12 mouse cellular contexts compared by ENCODE assay signal in the genomic region with DNA sequence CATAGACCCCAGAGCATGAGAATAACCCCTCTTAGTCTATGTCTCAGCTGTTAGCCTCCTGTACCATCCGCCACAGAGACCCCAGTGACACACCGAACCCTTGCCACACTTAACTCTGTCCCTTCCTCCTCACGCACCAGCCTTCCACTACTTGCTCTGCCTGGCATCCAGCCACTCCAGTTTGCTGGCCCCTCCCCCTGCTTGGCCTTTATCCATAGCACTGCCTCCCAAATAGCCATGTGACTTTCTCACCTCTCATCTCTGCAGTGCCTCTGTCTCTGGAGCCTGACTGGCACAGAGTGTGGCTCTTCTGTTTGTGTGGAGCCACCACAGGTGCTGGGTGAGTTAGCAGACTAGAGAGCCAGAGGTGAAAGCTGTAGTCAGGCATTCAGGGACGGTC. TPM values are rescaled to one million over a fixed set of nuclear protein-coding genes. Genes with fewer than 3 reads are reported as not detected.
DNase-seq lines count a peak whose midpoint lies in the region; ATAC-seq and TF ChIP-seq lines count a peak whose summit lies in the region.
"Had no signal": no experiment of that assay in that cellular context is flagged by ENCODE, and none has a peak within 500 bp of the region (broad histone marks: within the 10 kb centered on the region; RNA-seq: fewer than 3 reads in every experiment).

No protein-coding gene starts in this region.

- WGBS in heart, embryonic 12.5 days: 56% methylated on average over 4 of the region's 4 CpGs
- WGBS in lung, postnatal 0 days: 52% methylated on average over 4 of the region's 4 CpGs
- 90% methylated on average over 4 of the region's 4 CpGs for WGBS in forebrain, embryonic 11.5 days

- ATAC-seq in heart, embryonic 12.5 days (ENCODE audit: insufficient number of reproducible peaks, low FRiP score): no peak
- ATAC-seq in lung, postnatal 0 days: peak; percentile 29; the same call in 1 of the 2 replicates
- no peak for ATAC-seq in forebrain, embryonic 11.5 days (replicated peaks; ENCODE audit: low FRiP score)
- ATAC-seq: midbrain, embryonic 15.5 days had no signal

- H3K9ac ChIP-seq in heart, embryonic 12.5 days: 0 out of 2 replicates have a peak overlapping the region, but pooled peaks have one; percentile 20
- H3K9ac ChIP-seq in lung, postnatal 0 days (replicated peaks; ENCODE audit: low read depth): no peak overlapping the region
- H3K9ac ChIP-seq in forebrain, embryonic 11.5 days (ENCODE audit: low read length): no peak overlapping the region
- H3K9ac ChIP-seq: liver, embryonic 15.5 days; midbrain, embryonic 15.5 days had no signal

- H3K9me3 ChIP-seq in heart, embryonic 12.5 days (replicated peaks): no peaks in the 10 kb centered on the region
- H3K9me3 ChIP-seq in lung, postnatal 0 days (ENCODE audit: low read length): no peaks in the 10 kb centered on the region
- H3K9me3 ChIP-seq in forebrain, embryonic 11.5 days (ENCODE audit: control insufficient read depth, low read length): no peaks in the 10 kb centered on the region
- H3K9me3 ChIP-seq: hindbrain, embryonic 10.5 days; liver, embryonic 15.5 days; midbrain, embryonic 15.5 days had no signal

- no peaks in the 10 kb centered on the region for H3K27me3 ChIP-seq in heart, embryonic 12.5 days (replicated peaks)
- no peaks in the 10 kb centered on the region for H3K27me3 ChIP-seq in lung, postnatal 0 days (replicated peaks; ENCODE audit: insufficient read depth, low read length)
- H3K27me3 ChIP-seq in forebrain, embryonic 11.5 days (ENCODE audit: control insufficient read depth, insufficient read depth, low read length): no peaks in the 10 kb centered on the region
- H3K27me3 ChIP-seq: liver, embryonic 15.5 days; midbrain, embryonic 15.5 days had no signal

- intact Hi-C loops in heart, postnatal 10 days (cut with DNase I): no loop called here

- H3K4me3 ChIP-seq in heart, embryonic 12.5 days: no peak overlapping the region
- no peak overlapping the region for H3K4me3 ChIP-seq in lung, postnatal 0 days (ENCODE audit: low read depth, low read length)
- no peak overlapping the region for H3K4me3 ChIP-seq in forebrain, embryonic 11.5 days (ENCODE audit: low read depth, low read length)
- H3K4me3 ChIP-seq: hindbrain, embryonic 10.5 days; liver, embryonic 15.5 days; midbrain, embryonic 15.5 days had no signal

- H3K27ac ChIP-seq in heart, embryonic 12.5 days (ENCODE audit: poor library complexity, severe bottlenecking): no peak overlapping the region; the same call in 1 of the 2 replicates
- H3K27ac ChIP-seq in lung, postnatal 0 days (ENCODE audit: low read length): no peak overlapping the region
- no peak overlapping the region for H3K27ac ChIP-seq in forebrain, embryonic 11.5 days (ENCODE audit: low read depth, low read length)
- H3K27ac ChIP-seq: hindbrain, embryonic 10.5 days; kidney, postnatal 0 days; liver, embryonic 15.5 days; midbrain, embryonic 15.5 days had no signal

- peaks cover 70% of the 10 kb centered on the region for H3K36me3 ChIP-seq in heart, embryonic 12.5 days
- H3K36me3 ChIP-seq in lung, postnatal 0 days (ENCODE audit: insufficient read depth, low read length): peaks cover 47% of the 10 kb centered on the region
- H3K36me3 ChIP-seq in forebrain, embryonic 11.5 days (ENCODE audit: control insufficient read depth, insufficient read depth, low read length): peaks cover 7% of the 10 kb centered on the region; the same call in 1 of the 2 replicates

- no peak for TF ChIP-seq CTCF in lung, postnatal 0 days (IDR thresholded peaks at IDR 0.05)

- H3K4me2 ChIP-seq in heart, embryonic 12.5 days: no peak overlapping the region
- no peak overlapping the region for H3K4me2 ChIP-seq in lung, postnatal 0 days (replicated peaks; ENCODE audit: low read depth, low read length)
- H3K4me2 ChIP-seq in forebrain, embryonic 11.5 days (ENCODE audit: low read depth, low read length, severe bottlenecking): no peak overlapping the region
- H3K4me2 ChIP-seq: liver, embryonic 15.5 days; midbrain, embryonic 15.5 days had no signal

- TF ChIP-seq EP300 in lung, postnatal 0 days (IDR thresholded peaks at IDR 0.05): no peak

- H3K4me1 ChIP-seq in heart, embryonic 12.5 days (replicated peaks): peaks cover 33% of the 10 kb centered on the region
- H3K4me1 ChIP-seq in lung, postnatal 0 days (ENCODE audit: insufficient read depth, low read depth, low read length): no peaks in the 10 kb centered on the region
- no peaks in the 10 kb centered on the region for H3K4me1 ChIP-seq in forebrain, embryonic 11.5 days (replicated peaks; ENCODE audit: control insufficient read depth, insufficient read depth, low read length)
- H3K4me1 ChIP-seq: midbrain, embryonic 15.5 days had no signal

- DNase-seq in heart, adult 11 months: no peak
- DNase-seq in NIH3T3 (ENCODE audit: low read depth): peak; percentile 28
- DNase-seq in heart, postnatal 10 days: peak; percentile 65 to 75
- DNase-seq in lung, postnatal 0 days (ENCODE audit: low spot score): peak; percentile 52
- DNase-seq in forebrain, embryonic 11.5 days (ENCODE audit: low spot score): no peak
- DNase-seq in frontal cortex, postnatal 10 days (ENCODE audit: low spot score in 2 of 2): no peak
- no peak for DNase-seq in layer of hippocampus, adult 11-12 months (ENCODE audit: low spot score)

RNA-seq across cellular contexts. Expression of a gene that starts 27.5 kb away (rescaled TPM):
- polyA plus RNA-seq in heart, embryonic 12.5 days (2016; fragmentation: Nextera tagmentation; extraction: Ambion mirVana): 53.4 and 56.6 TPM in 2 replicates
- 10 to 100 TPM; 79.2 to 91.1 TPM for total RNA-seq in heart, postnatal 10 days (2021)
- polyA plus RNA-seq in lung, postnatal 0 days (2015; fragmentation: Nextera tagmentation; extraction: Ambion mirVana): 62.2 and 62.4 TPM in 2 replicates
- 36.8 and 40.6 TPM in 2 replicates for polyA plus RNA-seq in forebrain, embryonic 11.5 days (2014; fragmentation: Nextera tagmentation; extraction: Ambion mirVana)

RNA-seq across cellular contexts. Expression of a gene that starts 57.0 kb away (rescaled TPM):
- polyA plus RNA-seq in heart, embryonic 12.5 days (2016; fragmentation: Nextera tagmentation; extraction: Ambion mirVana): 102 and 103 TPM in 2 replicates
- 10 to 100 TPM; 70.0 to 71.1 TPM for total RNA-seq in heart, postnatal 10 days (2021)
- 52.5 and 56.1 TPM in 2 replicates for polyA plus RNA-seq in lung, postnatal 0 days (2015; fragmentation: Nextera tagmentation; extraction: Ambion mirVana)
- polyA plus RNA-seq in forebrain, embryonic 11.5 days (2014; fragmentation: Nextera tagmentation; extraction: Ambion mirVana): 172 and 182 TPM in 2 replicates

Comparison
In these comparisons a context has a peak if more than half of its experiments do, and no peak if none do; other contexts are left out.
1. DNase-seq: peak in NIH3T3 (single experiment), heart, postnatal 10 days (2 of 2) and lung, postnatal 0 days (single experiment); none in heart, adult 11 months (single experiment), forebrain, embryonic 11.5 days (single experiment), frontal cortex, postnatal 10 days (0 of 2) and layer of hippocampus, adult 11-12 months (single experiment).